Mouse (Mus musculus) stomach, embryonic 15.5 days (tissue): ENCODE data around the gene Snd1. TPM values are rescaled to one million over a fixed set of nuclear protein-coding genes. Genes with fewer than 3 reads are reported as not detected.

Source experiments
- ATAC-seq: fragments of 200-750 bp; cut with Nextera tagmentation; 2 replicates; pipeline ENCODE4 v1.8.0; 2017; ENCODE audit warnings: low read depth, moderate number of reproducible peaks, moderate TSS enrichment; ENCODE audit not compliant: insufficient read depth, low FRiP score
- H3K27ac ChIP-seq: fragments of 300-500 bp; sonication (generic); 2 replicates; pipeline ENCODE4 v1.5.1; 2015; ENCODE audit warnings: mild to moderate bottlenecking, inconsistent platforms
- H3K27me3 ChIP-seq: fragments of 300-500 bp; sonication (generic); replicated peaks from 2 replicates; pipeline ENCODE4 v1.6.1; 2015; ENCODE audit warnings: inconsistent platforms
- H3K36me3 ChIP-seq: fragments of 300-500 bp; sonication (generic); 2 replicates; pipeline ENCODE4 v1.6.1; 2015; ENCODE audit warnings: inconsistent platforms
- H3K4me1 ChIP-seq: fragments of 300-500 bp; sonication (generic); 2 replicates; pipeline ENCODE4 v1.6.1; 2015; ENCODE audit warnings: inconsistent platforms
- H3K4me2 ChIP-seq: fragments of 300-500 bp; sonication (generic); 2 replicates; pipeline ENCODE4 v1.6.1; 2015; ENCODE audit warnings: mild to moderate bottlenecking, inconsistent platforms
- H3K4me3 ChIP-seq: fragments of 300-500 bp; sonication (generic); replicated peaks from 2 replicates; pipeline ENCODE4 v1.5.1; 2015; ENCODE audit warnings: inconsistent platforms
- H3K9ac ChIP-seq: fragments of 300-500 bp; sonication (generic); 2 replicates; pipeline ENCODE4 v1.6.1; 2015; ENCODE audit warnings: inconsistent platforms
- H3K9me3 ChIP-seq: fragments of 300-500 bp; sonication (generic); 2 replicates; pipeline ENCODE4 v1.6.1; 2016; ENCODE audit warnings: inconsistent platforms
- WGBS: fragments of 180-500 bp; shearing (Covaris S2); methylation state at CpG from one replicate; pipeline ENCODE4 v1.1.7; 2015; 5-methylcytosine and 5-hydroxymethylcytosine counted together
- polyA plus RNA-seq: library from polyadenylated mRNA; unstranded; fragments of >200 nt; fragmentation: Nextera tagmentation; extraction: Ambion mirVana; gene quantifications from 2 replicates; pipeline ENCODE4 v1.2.1, GENCODE M21; 2015

The Snd1 gene
- polyA plus RNA-seq, 1 experiment from 2014 or later, result 128 TPM

DNA sequence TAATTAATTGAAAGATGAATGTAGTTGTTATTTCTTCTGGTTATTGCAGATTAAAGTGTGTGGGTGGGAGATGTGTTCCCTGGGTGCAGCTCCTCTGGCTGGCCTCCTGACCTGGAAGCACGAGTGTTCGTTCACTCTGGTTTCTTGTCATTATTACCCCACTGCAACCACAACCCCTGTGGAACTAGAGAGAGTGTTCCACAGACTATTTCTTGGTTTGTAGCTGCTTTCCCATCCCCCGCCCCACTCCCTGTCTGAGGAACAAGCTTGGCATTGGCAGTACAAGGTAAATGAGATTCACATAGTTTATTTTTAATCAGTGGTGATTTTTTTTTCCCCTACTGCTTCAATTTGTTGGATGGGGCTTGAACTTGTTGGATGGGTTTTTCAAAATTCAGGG is 189.8 kb downstream of the Snd1 start:
- H3K4me3 ChIP-seq, result no peak overlapping the region
- ATAC-seq, result no peak
- no peaks in the 10 kb centered on the region for H3K9me3 ChIP-seq
- H3K9ac ChIP-seq, result no peak overlapping the region
- H3K27ac ChIP-seq, result no peak overlapping the region
- no peaks in the 10 kb centered on the region for H3K27me3 ChIP-seq
- no peaks in the 10 kb centered on the region for H3K4me1 ChIP-seq
- H3K4me2 ChIP-seq, result no peak overlapping the region
- H3K36me3 ChIP-seq, result no peaks in the 10 kb centered on the region
- 82% methylated on average over 3 of the region's 3 CpGs for WGBS

DNA sequence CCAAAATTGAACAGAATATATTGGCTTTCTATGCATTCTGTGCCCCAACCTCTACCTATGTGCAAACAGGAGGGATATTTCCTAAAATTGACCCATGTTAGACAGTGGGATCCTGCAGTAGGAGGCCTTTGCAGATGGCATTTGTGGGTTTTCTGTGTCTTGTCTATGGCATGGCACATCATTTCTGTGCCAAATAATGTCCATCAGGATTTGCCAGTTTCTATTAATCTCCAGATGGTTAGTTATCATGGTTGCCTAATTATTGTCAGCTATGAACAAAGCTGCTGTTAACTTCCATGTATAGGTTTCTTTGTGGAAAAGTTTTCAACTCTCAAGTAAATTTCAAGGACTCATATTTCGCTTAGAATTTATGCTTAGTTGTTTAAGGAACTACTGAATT is 192.6 kb downstream of the Snd1 start:
- H3K4me2 ChIP-seq, result no peak overlapping the region
- no peak overlapping the region for H3K4me3 ChIP-seq
- ATAC-seq, result no peak
- no peaks in the 10 kb centered on the region for H3K27me3 ChIP-seq
- no peaks in the 10 kb centered on the region for H3K4me1 ChIP-seq
- no peak overlapping the region for H3K9ac ChIP-seq
- 90% methylated on average over 1 of the region's 1 CpGs for WGBS
- H3K9me3 ChIP-seq, result no peaks in the 10 kb centered on the region
- H3K36me3 ChIP-seq, result no peaks in the 10 kb centered on the region
- H3K27ac ChIP-seq, result no peak overlapping the region

DNA sequence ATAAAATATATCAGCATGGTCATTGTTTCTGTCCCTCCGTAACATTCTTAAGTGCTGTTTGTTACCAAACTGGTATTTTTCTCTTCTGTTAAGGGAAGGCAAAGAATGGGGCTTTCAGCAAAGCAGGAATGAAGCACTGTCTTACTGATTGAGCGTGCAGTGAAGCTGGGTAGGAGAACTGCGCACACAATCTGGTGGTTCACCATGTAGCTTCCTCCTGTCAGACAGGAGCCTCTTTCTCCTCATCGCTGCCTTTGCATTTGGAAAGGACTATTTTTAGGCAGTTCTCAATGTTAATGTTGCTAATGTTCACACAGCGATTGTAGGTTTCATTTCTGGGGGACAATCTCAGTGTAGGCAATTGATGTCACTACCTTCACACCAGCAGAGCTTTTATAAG is 194.3 kb downstream of the Snd1 start:
- H3K27me3 ChIP-seq, result no peaks in the 10 kb centered on the region
- H3K9me3 ChIP-seq, result no peaks in the 10 kb centered on the region
- H3K4me2 ChIP-seq, result no peak overlapping the region
- no peak overlapping the region for H3K4me3 ChIP-seq
- no peaks in the 10 kb centered on the region for H3K4me1 ChIP-seq
- H3K9ac ChIP-seq, result no peak overlapping the region
- no peaks in the 10 kb centered on the region for H3K36me3 ChIP-seq
- no peak overlapping the region for H3K27ac ChIP-seq
- ATAC-seq, result no peak
- 91% methylated on average over 5 of the region's 5 CpGs for WGBS

DNA sequence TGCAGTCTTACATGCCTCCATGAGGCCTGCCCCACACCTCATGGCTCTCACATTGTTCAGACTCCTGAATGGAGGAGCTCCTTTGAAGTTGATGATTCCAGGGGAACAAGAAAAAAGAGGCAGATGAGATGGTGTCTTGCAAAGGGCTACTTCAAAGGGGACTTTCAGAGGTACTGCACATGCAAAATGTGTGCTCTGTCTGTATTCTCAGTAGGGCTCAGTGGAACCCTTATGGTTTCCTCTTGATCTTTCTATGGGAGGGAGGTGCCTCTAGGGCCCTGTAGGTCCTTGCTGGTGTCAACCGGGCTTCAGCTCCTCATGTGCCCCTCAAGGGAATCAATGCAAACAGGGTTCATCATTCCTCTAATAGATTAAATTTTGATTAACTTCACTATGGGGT is 197.4 kb downstream of the Snd1 start:
- ATAC-seq, result no peak
- Histone ChIP-seq H3K36me3 (no peaks in the 10 kb centered on the region), H3K27me3 (no peaks in the 10 kb centered on the region), H3K9me3 (no peaks in the 10 kb centered on the region), H3K4me1 (no peaks in the 10 kb centered on the region), H3K9ac (no peak overlapping the region), H3K27ac (no peak overlapping the region), H3K4me3 (no peak overlapping the region), H3K4me2 (no peak overlapping the region)
- WGBS, result 96% methylated on average over 1 of the region's 1 CpGs

DNA sequence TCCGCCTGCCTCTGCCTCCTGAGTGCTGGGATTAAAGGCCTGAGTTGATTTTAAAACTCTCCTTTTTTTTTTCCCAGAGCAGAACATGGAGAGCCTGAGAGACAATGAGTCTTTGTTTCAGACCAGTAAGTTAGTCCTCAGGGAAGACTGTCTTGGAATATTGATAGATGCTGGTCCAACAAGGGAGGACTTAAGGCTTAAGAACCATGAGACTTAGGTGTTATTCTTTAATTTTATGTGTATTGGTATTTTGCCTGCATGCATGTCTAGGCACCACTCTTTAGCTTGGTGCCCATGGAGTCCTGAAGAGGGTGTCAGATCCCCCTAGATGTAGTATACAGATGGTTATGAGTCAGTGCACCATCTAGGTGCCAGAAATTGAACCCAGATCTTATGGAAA is 199.7 kb downstream of the Snd1 start:
- no peak overlapping the region for H3K4me3 ChIP-seq
- no peaks in the 10 kb centered on the region for H3K4me1 ChIP-seq
- H3K27me3 ChIP-seq, result no peaks in the 10 kb centered on the region
- no peak overlapping the region for H3K4me2 ChIP-seq
- no peak overlapping the region for H3K9ac ChIP-seq
- H3K9me3 ChIP-seq, result no peaks in the 10 kb centered on the region
- H3K36me3 ChIP-seq, result no peaks in the 10 kb centered on the region
- H3K27ac ChIP-seq, result no peak overlapping the region
- WGBS, result 91% methylated on average over 1 of the region's 1 CpGs
- ATAC-seq, result no peak

DNA sequence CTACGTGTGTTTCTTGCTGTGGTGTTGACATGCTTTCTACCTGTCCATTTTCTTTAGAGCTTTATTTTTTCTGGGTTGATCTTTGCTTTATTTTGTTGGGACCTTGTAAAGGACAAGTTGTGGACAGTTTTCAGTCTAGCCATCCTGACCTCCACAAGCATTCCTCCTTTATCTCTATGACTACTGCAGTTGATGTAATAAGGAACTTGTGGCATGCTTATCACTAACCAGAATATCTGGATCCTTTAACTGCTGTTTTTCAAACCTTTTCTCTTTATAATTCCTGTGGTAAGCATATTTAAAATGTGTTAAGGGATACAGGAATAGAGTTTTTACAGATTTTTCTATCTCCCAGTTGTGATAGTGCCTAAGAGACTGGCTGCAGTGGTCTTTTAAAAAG is 204.0 kb downstream of the Snd1 start:
- Histone ChIP-seq H3K4me2 (no peak overlapping the region), H3K9me3 (no peaks in the 10 kb centered on the region), H3K4me1 (0 out of 2 replicates have a peak, but pooled peaks cover 2% of the 10 kb centered on the region), H3K27me3 (no peaks in the 10 kb centered on the region), H3K4me3 (no peak overlapping the region), H3K36me3 (no peaks in the 10 kb centered on the region), H3K27ac (no peak overlapping the region), H3K9ac (no peak overlapping the region)
- 84% methylated on average over 1 of the region's 1 CpGs for WGBS
- no peak for ATAC-seq

DNA sequence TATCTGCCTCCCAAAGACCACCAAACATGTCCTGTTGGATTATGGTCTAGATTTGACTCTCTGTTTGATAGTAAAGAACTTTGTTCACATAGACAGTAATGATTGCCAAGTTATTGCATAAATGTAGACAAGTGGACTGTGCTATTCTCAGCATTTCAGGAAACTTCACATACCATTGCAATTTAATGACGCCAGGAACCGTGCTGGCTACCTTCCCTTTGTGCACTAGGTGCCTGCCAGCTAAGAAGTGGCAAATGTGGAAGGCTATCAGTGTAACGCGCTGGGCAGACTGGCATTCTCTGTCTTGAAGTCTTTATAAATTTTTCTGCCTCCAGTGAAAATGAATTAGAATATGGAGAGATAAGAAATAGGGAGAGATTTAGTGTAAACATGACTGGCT is 205.6 kb downstream of the Snd1 start:
- H3K27me3 ChIP-seq, result no peaks in the 10 kb centered on the region
- H3K4me2 ChIP-seq, result no peak overlapping the region
- no peak overlapping the region for H3K9ac ChIP-seq
- 59% methylated on average over 4 of the region's 4 CpGs for WGBS
- H3K4me1 ChIP-seq, result 0 out of 2 replicates have a peak, but pooled peaks cover 2% of the 10 kb centered on the region
- ATAC-seq, result no peak
- no peaks in the 10 kb centered on the region for H3K36me3 ChIP-seq
- H3K9me3 ChIP-seq, result no peaks in the 10 kb centered on the region
- H3K4me3 ChIP-seq, result no peak overlapping the region
- H3K27ac ChIP-seq, result no peak overlapping the region

DNA sequence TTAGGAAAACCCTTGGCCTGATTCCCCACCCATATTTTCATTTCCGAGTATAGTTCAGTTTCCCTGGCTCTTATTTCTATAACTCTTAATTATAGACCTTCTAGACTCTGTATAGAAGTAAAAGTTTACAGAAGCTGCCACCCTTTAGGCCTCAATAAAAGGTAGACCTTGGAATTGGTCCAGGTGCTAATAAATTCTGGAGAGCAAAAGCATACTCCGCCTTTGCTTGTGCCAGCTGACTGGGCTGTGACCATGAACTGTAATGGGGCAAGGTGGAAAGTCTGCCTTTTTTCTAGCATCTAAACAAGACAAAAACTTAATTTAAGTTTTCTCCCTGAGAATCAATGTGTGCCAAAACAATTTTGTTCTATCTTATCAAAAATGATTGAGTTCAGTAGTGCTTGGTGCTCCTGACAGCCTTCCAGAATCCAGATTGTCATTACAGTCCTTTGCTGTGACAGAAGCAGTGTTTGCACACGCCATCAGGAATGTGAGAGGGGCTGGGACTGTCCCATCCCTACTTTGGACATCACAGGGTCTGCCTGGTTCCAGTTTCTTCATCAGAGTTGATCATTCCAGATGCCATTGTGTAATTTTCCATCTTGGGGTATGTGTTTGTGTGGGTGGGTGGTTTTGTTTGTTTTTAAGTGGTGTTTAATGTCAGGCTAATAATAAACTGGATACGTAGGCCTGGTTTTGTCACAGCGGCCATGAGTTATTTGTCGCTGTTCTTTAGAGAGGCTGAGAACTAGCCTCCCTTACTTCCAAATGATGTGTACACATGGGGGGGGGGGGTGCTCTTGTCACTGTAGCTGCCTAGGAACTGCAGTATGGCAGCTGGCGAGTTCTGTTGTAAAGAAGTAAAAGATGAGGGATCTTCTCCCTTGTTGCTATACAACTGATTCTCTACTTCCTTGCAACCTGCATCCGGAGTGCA is 206.8 kb downstream of the Snd1 start:
- Histone ChIP-seq H3K27ac (no peak overlapping the region), H3K4me1 (0 out of 2 replicates have a peak, but pooled peaks cover 2% of the 10 kb centered on the region), H3K36me3 (no peaks in the 10 kb centered on the region), H3K4me2 (no peak overlapping the region), H3K27me3 (no peaks in the 10 kb centered on the region), H3K9ac (no peak overlapping the region), H3K9me3 (no peaks in the 10 kb centered on the region), H3K4me3 (no peak overlapping the region)
- 64% methylated on average over 8 of the region's 8 CpGs for WGBS
- ATAC-seq, result 0 out of 2 replicates have a peak, but pooled peaks have one; percentile 22

DNA sequence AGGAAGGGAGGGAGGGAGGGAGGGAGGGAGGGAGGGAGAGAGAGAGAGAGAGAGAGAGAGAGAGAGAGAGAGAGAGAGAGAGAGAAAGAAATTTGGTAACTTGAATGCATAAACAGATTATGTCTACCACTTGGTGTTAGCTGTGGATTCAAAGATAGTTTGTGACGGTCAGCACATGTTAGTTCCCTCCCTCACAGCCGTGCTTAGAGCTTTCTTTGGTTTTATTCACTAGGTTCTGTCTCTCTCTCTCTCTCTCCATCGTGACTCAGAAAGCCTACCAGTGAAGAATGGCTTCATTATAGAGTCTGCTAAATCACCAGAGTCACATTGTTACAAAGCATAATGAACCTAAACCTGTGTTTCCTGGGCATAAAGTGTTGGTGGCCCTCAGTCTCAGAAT is 210.1 kb downstream of the Snd1 start:
- no peak for ATAC-seq
- Histone ChIP-seq H3K27ac (no peak overlapping the region), H3K27me3 (no peaks in the 10 kb centered on the region), H3K4me2 (no peak overlapping the region), H3K9ac (no peak overlapping the region), H3K9me3 (no peaks in the 10 kb centered on the region), H3K36me3 (no peaks in the 10 kb centered on the region), H3K4me1 (0 out of 2 replicates have a peak, but pooled peaks cover 2% of the 10 kb centered on the region), H3K4me3 (no peak overlapping the region)
- 64% methylated on average over 3 of the region's 3 CpGs for WGBS

DNA sequence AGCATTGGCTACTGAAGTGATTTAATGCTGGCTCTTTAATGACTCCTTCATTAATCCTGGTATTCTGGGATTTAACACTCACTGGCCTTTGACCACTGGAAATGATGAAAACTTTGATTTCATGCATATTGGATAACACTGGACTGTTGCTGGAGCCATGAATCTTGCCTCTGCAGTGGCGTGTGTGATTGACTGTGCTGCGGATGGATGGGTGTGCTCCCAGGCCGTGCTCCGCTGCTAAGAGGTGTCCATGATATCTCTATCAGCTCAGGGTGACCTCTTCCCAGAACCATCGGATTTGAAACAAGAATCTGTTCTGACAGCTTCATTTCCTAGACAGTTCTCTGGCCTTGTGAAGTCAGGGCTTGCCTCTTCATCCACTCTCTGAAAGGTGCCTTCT is 210.8 kb downstream of the Snd1 start:
- no peaks in the 10 kb centered on the region for H3K36me3 ChIP-seq
- H3K9me3 ChIP-seq, result no peaks in the 10 kb centered on the region
- ATAC-seq, result no peak
- H3K27ac ChIP-seq, result no peak overlapping the region
- WGBS, result 91% methylated on average over 5 of the region's 5 CpGs
- H3K4me3 ChIP-seq, result no peak overlapping the region
- H3K4me1 ChIP-seq, result 0 out of 2 replicates have a peak, but pooled peaks cover 2% of the 10 kb centered on the region
- no peak overlapping the region for H3K4me2 ChIP-seq
- H3K27me3 ChIP-seq, result no peaks in the 10 kb centered on the region
- H3K9ac ChIP-seq, result no peak overlapping the region

DNA sequence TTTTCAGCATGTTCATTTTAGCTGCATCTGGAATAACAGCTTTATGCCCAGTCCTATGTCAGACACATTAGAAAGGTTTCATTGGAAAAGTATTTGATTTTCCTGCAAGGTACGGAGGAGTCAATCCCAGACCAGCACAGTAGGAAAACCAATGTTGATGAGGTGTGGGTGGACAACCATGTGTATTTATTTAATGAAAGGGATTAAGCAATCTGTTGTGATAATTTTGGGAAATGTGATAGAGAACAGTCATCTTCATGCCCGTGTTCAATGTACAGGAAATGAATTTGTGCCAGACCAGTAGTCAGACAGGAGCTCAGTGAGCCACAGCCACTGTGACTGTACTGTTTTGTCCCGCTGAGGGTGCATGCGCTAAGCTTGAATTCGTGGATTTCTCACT is 212.8 kb downstream of the Snd1 start:
- 88% methylated on average over 5 of the region's 5 CpGs for WGBS
- no peaks in the 10 kb centered on the region for H3K36me3 ChIP-seq
- no peaks in the 10 kb centered on the region for H3K4me1 ChIP-seq
- H3K9me3 ChIP-seq, result no peaks in the 10 kb centered on the region
- no peaks in the 10 kb centered on the region for H3K27me3 ChIP-seq
- H3K9ac ChIP-seq, result no peak overlapping the region
- no peak for ATAC-seq
- H3K4me2 ChIP-seq, result no peak overlapping the region
- no peak overlapping the region for H3K4me3 ChIP-seq
- H3K27ac ChIP-seq, result no peak overlapping the region

DNA sequence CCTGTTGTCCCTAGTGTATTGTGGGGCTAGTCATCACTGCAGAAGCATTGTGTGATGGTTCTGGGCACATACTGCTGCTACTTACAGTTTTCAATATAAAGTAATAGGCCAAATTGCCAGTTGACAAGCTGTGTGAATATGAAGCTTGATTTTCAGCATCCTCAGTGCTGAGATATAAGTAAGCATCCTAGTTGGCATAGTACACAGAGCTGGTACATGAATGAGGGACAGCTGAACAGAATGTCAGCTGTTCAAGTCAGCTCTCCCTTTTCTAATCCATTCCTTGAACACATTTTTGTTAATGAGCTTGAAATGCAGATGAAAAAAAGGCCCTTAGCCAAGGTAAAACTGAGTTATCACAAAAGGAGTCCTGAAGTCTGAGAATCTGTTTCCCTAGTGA is 217.7 kb downstream of the Snd1 start:
- Histone ChIP-seq H3K36me3 (0 out of 2 replicates have a peak, but pooled peaks cover 4% of the 10 kb centered on the region), H3K4me3 (no peak overlapping the region), H3K9ac (no peak overlapping the region), H3K27ac (no peak overlapping the region), H3K4me2 (no peak overlapping the region), H3K9me3 (no peaks in the 10 kb centered on the region), H3K27me3 (no peaks in the 10 kb centered on the region), H3K4me1 (no peaks in the 10 kb centered on the region)
- ATAC-seq, result no peak
